ENCODE assay signal across 8 mouse cellular contexts in the genomic region with DNA sequence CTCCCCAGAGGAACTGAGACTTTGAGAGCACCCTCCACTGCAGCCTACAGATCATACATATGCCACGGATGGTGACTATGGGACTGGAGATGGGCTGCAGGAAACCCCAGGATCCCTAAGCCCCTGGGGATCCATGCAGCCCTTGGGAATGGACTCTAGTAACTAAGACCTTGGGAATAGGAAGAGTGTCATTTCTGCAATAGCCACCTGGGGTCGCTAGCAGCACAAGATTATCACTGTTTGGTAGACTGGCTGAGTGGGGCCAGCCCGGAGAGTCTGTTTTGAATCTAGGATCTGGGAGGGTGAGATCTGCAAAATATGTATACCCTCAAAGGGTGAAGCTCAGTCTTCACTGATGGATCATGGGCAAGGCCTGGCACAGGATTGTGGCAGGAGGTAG. TPM values are rescaled to one million over a fixed set of nuclear protein-coding genes. Genes with fewer than 3 reads are reported as not detected.
DNase-seq lines count a peak whose midpoint lies in the region; ATAC-seq and TF ChIP-seq lines count a peak whose summit lies in the region.
"Had no signal": no experiment of that assay in that cellular context is flagged by ENCODE, and none has a peak within 500 bp of the region (broad histone marks: within the 10 kb centered on the region; RNA-seq: fewer than 3 reads in every experiment).

No protein-coding gene starts in this region.

- ATAC-seq in liver, embryonic 13.5 days (ENCODE audit: low read depth) = peak; percentile 60

- no peak for TF ChIP-seq POLR2A in MEL (IDR thresholded peaks at IDR 0.05; ENCODE audit: control insufficient read depth in 1 of 2, insufficient read depth in 1 of 2, low read depth in 1 of 2, low read length in 2 of 2, poor library complexity in 1 of 2)

- no peaks in the 10 kb centered on the region for H3K9me3 ChIP-seq in MEL (replicated peaks; ENCODE audit: insufficient read depth, low read length)
- no peaks in the 10 kb centered on the region for H3K9me3 ChIP-seq in liver, embryonic 13.5 days (replicated peaks)
- H3K9me3 ChIP-seq: megakaryocyte, embryonic 14.5 days had no signal

- H3K79me2 ChIP-seq in MEL (ENCODE audit: control insufficient read depth, insufficient read depth, low read length, poor library complexity) = no peaks in the 10 kb centered on the region

- TF ChIP-seq RAD21 in MEL (IDR thresholded peaks at IDR 0.05; ENCODE audit: low read depth, low read length) = peak; percentile 71

- TF ChIP-seq EP300 in MEL (IDR thresholded peaks at IDR 0.05; ENCODE audit: low read depth in 1 of 2, low read length in 2 of 2) = no peak

- TF ChIP-seq CTCF in MEL (IDR thresholded peaks at IDR 0.05 in 2 of 3, conservative IDR thresholded peaks at IDR 0.05 in 1 of 3; ENCODE audit: control insufficient read depth in 1 of 3, insufficient read depth in 1 of 3, low read depth in 2 of 3, low read length in 3 of 3, poor library complexity in 1 of 3, severe bottlenecking in 1 of 3) = peak; percentile 60 to 81 (median 80)

- WGBS in liver, embryonic 13.5 days (ENCODE audit: insufficient replicate concordance) = 20% methylated on average over 3 of the region's 3 CpGs

- H3K27me3 ChIP-seq in MEL (ENCODE audit: control insufficient read depth in 1 of 2, insufficient read depth in 2 of 2, low read length in 2 of 2) = no peaks in the 10 kb centered on the region
- H3K27me3 ChIP-seq in liver, embryonic 13.5 days = no peaks in the 10 kb centered on the region
- H3K27me3 ChIP-seq: megakaryocyte, embryonic 14.5 days had no signal

- DNase-seq in MEL (ENCODE audit: low read depth, low spot score) = peak; percentile 71
- peak; percentile 47 to 55 for DNase-seq in adrenal gland, adult 18-20 months (ENCODE audit: low spot score in 2 of 2)
- peak; percentile 82 for DNase-seq in embryo, embryonic 10 days (ENCODE audit: low spot score)
- DNase-seq in heart, adult 8-10 months (ENCODE audit: low spot score) = peak; percentile 61
- peak; percentile 81 to 84 for DNase-seq in kidney, postnatal 4 days
- peak; percentile 52 for DNase-seq in liver, embryonic 13.5 days
- peak; percentile 60 for DNase-seq in retina, adult 2 months (ENCODE audit: low read depth, low spot score)

- H3K4me3 ChIP-seq in MEL (ENCODE audit: control insufficient read depth in 1 of 2, insufficient read depth in 1 of 2, low read depth in 2 of 2, low read length in 2 of 2) = no peak overlapping the region
- H3K4me3 ChIP-seq in liver, embryonic 13.5 days (replicated peaks) = no peak overlapping the region
- H3K4me3 ChIP-seq: megakaryocyte, embryonic 14.5 days had no signal

- H3K4me2 ChIP-seq in liver, embryonic 13.5 days = no peak overlapping the region

- no peak overlapping the region for H3K9ac ChIP-seq in MEL (ENCODE audit: control insufficient read depth, low read depth, low read length, poor library complexity, severe bottlenecking)
- H3K9ac ChIP-seq in liver, embryonic 13.5 days = no peak overlapping the region

- peaks cover 2 to 7% of the 10 kb centered on the region in 2 experiments for H3K4me1 ChIP-seq in MEL (ENCODE audit: control insufficient read depth in 1 of 2, insufficient read depth in 2 of 2, low read length in 2 of 2)
- peaks cover 21% of the 10 kb centered on the region for H3K4me1 ChIP-seq in liver, embryonic 13.5 days (replicated peaks)

- peaks cover 2 to 8% of the 10 kb centered on the region in 2 experiments; a peak in 3 of 4 replicates for H3K36me3 ChIP-seq in MEL (ENCODE audit: control insufficient read depth in 1 of 2, insufficient read depth in 2 of 2, low read length in 2 of 2)
- peaks cover 5% of the 10 kb centered on the region; the same call in 1 of the 2 replicates for H3K36me3 ChIP-seq in liver, embryonic 13.5 days

- H3K27ac ChIP-seq in MEL (ENCODE audit: control insufficient read depth, low read depth, low read length) = no peak overlapping the region
- no peak overlapping the region for H3K27ac ChIP-seq in liver, embryonic 13.5 days

TF ChIP-seq in MEL, 35 proteins besides CTCF, POLR2A, EP300 and RAD21:
- TF ChIP-seq MAFK (IDR thresholded peaks at IDR 0.05; ENCODE audit: borderline replicate concordance, low read depth, low read length) (no peak), NELFE (IDR thresholded peaks at IDR 0.05; ENCODE audit: low read depth, low read length) (no peak), ZC3H11A (IDR thresholded peaks at IDR 0.05; ENCODE audit: low read depth, low read length) (peak; percentile 55), TBP (IDR thresholded peaks at IDR 0.05; ENCODE audit: low read depth, low read length) (no peak), SMC3 (IDR thresholded peaks at IDR 0.05; ENCODE audit: low read depth, low read length) (peak; percentile 71), JUND (IDR thresholded peaks at IDR 0.05; ENCODE audit: low read depth, low read length) (no peak), CHD1 (IDR thresholded peaks at IDR 0.05; ENCODE audit: low read depth, low read length) (no peak)

RNA-seq across cellular contexts. Expression of a gene that starts 17.1 kb away (rescaled TPM):
- total RNA-seq in MEL (2012; rRNA removed) = 0.07 and 0.12 TPM in 2 replicates
- polyA plus RNA-seq in MEL (2012; ENCODE audit: insufficient read depth in 1 of 2, insufficient read length in 2 of 2, low read depth in 1 of 2, low replicate concordance in 2 of 2, missing spikeins in 1 of 2) = under 1 TPM in 1 of 2 experiments, not detected in 1; 0.40 TPM
- 1 to 10 TPM; 2.9 to 5.2 TPM for total RNA-seq in adrenal gland, adult 18-20 months (2021)
- total RNA-seq in heart, adult 8-10 months (2022) = 1 to 10 TPM; 2.9 to 3.7 (median 3.4) TPM
- 0.41 and 0.49 TPM in 2 replicates for polyA plus RNA-seq in liver, embryonic 13.5 days (2015; fragmentation: Nextera tagmentation; extraction: Ambion mirVana)

RNA-seq across cellular contexts. Expression of a gene that starts 37.0 kb away (rescaled TPM):
- total RNA-seq in MEL (2012; rRNA removed) = 39.5 and 45.5 TPM in 2 replicates
- polyA plus RNA-seq in MEL (2012; ENCODE audit: insufficient read depth in 1 of 2, insufficient read length in 2 of 2, low read depth in 1 of 2, low replicate concordance in 2 of 2, missing spikeins in 1 of 2) = 10 to 100 TPM in 1 of 2 experiments, not detected in 1; 67.3 TPM
- total RNA-seq in adrenal gland, adult 18-20 months (2021) = 10 to 100 TPM; 53.7 to 73.3 TPM
- 10 to 100 TPM; 69.4 to 78.5 (median 76.5) TPM for total RNA-seq in heart, adult 8-10 months (2022)
- polyA plus RNA-seq in liver, embryonic 13.5 days (2015; fragmentation: Nextera tagmentation; extraction: Ambion mirVana) = 57.0 and 59.8 TPM in 2 replicates

RNA-seq across cellular contexts. Expression of a gene that starts 37.9 kb away (rescaled TPM):
- total RNA-seq in MEL (2012; rRNA removed) = 43.2 and 45.1 TPM in 2 replicates
- 10 to 100 TPM; 58.4 to 92.8 TPM for polyA plus RNA-seq in MEL (2012; ENCODE audit: insufficient read depth in 1 of 2, insufficient read length in 2 of 2, low read depth in 1 of 2, low replicate concordance in 2 of 2, missing spikeins in 1 of 2)
- 10 to 100 TPM; 81.1 to 81.4 TPM for total RNA-seq in adrenal gland, adult 18-20 months (2021)
- total RNA-seq in heart, adult 8-10 months (2022) = 10 to 100 TPM; 60.7 to 63.9 (median 62.5) TPM
- polyA plus RNA-seq in liver, embryonic 13.5 days (2015; fragmentation: Nextera tagmentation; extraction: Ambion mirVana) = 40.2 and 46.7 TPM in 2 replicates
